ENCODE assay signal across 8 mouse cellular contexts in genomic region chr16:90934193-90934686, GRCm38 (mm10). TPM values are rescaled to one million over a fixed set of nuclear protein-coding genes. Genes with fewer than 3 reads are reported as not detected.
DNase-seq lines count a peak whose midpoint lies in the region; ATAC-seq and TF ChIP-seq lines count a peak whose summit lies in the region.

No protein-coding gene starts in this region.

- no peaks in the 10 kb centered on the region for H3K4me1 ChIP-seq in hindbrain, postnatal 0 days (ENCODE audit: insufficient read depth, low read length)
- no peaks in the 10 kb centered on the region for H3K4me1 ChIP-seq in midbrain, embryonic 14.5 days (ENCODE audit: control insufficient read depth, insufficient read depth, low read length)

- H3K36me3 ChIP-seq in hindbrain, postnatal 0 days (ENCODE audit: insufficient read depth, low read length), result peaks cover 13% of the 10 kb centered on the region; the same call in 1 of the 2 replicates
- H3K36me3 ChIP-seq in midbrain, embryonic 14.5 days (ENCODE audit: control insufficient read depth, insufficient read depth, low read length), result peaks cover 19% of the 10 kb centered on the region

- H3K4me2 ChIP-seq in hindbrain, postnatal 0 days (ENCODE audit: low read depth, low read length), result peak overlapping the region; percentile 79
- peak overlapping the region; percentile 79 for H3K4me2 ChIP-seq in midbrain, embryonic 14.5 days (ENCODE audit: low read length)

- H3K4me3 ChIP-seq in gastrocnemius, adult 2 months, result peak overlapping the region; percentile 99
- H3K4me3 ChIP-seq in hindbrain, postnatal 0 days (ENCODE audit: low read length), result peak overlapping the region; percentile 84
- H3K4me3 ChIP-seq in midbrain, embryonic 14.5 days (replicated peaks; ENCODE audit: low read depth, low read length), result peak overlapping the region; percentile 83

- DNase-seq in thymus, postnatal 14 days, result peak; percentile 64
- DNase-seq in thymus, postnatal 4 days, result no peak
- DNase-seq in c-Kit-negative CD71-positive TER-119-positive erythroid progenitor cells, embryonic 14.5 days (ENCODE audit: low read depth, low spot score), result peak; percentile 30
- peak; percentile 80 for DNase-seq in gastrocnemius, adult 2 months
- DNase-seq in hindbrain, postnatal 0 days (ENCODE audit: low spot score), result peak; percentile 65
- peak; percentile 65 for DNase-seq in liver
- DNase-seq in midbrain, embryonic 14.5 days, result peak; percentile 73
- DNase-seq in testis, postnatal 10 days (ENCODE audit: low spot score), result peak; percentile 76

- no peak for TF ChIP-seq CTCF in gastrocnemius, adult 2 months (IDR thresholded peaks at IDR 0.05)
- TF ChIP-seq CTCF in hindbrain, postnatal 0 days (IDR thresholded peaks at IDR 0.05; ENCODE audit: low read depth), result peak; percentile 33; the same call in 1 of the 2 replicates

- intact Hi-C loops in gastrocnemius, adult 2 months (cut with DNase I), result loop anchor here (2.0 to 5.0 kb wide), 3 partner anchors 102 to 125 kb away; partner anchors contain the start of gene Paxbp1

- H3K27ac ChIP-seq in gastrocnemius, adult 2 months, result peak overlapping the region; percentile 93
- H3K27ac ChIP-seq in hindbrain, postnatal 0 days, result peak overlapping the region; percentile 93
- H3K27ac ChIP-seq in midbrain, embryonic 14.5 days (replicated peaks; ENCODE audit: low read depth, low read length), result peak overlapping the region; percentile 81

- under 1% methylated on average over 38 of the region's 38 CpGs for WGBS in hindbrain, postnatal 0 days
- 1% methylated on average over 38 of the region's 38 CpGs for WGBS in midbrain, embryonic 14.5 days

- H3K9ac ChIP-seq in hindbrain, postnatal 0 days (replicated peaks; ENCODE audit: low read length), result peak overlapping the region; percentile 75
- peak overlapping the region; percentile 80 for H3K9ac ChIP-seq in midbrain, embryonic 14.5 days (replicated peaks; ENCODE audit: low read length)

- H3K9me3 ChIP-seq in hindbrain, postnatal 0 days (ENCODE audit: low read length), result no peaks in the 10 kb centered on the region
- no peaks in the 10 kb centered on the region for H3K9me3 ChIP-seq in midbrain, embryonic 14.5 days (ENCODE audit: control insufficient read depth, low read length)

- peak; percentile 37 for ATAC-seq in hindbrain, postnatal 0 days
- peak; percentile 32 for ATAC-seq in midbrain, embryonic 14.5 days (ENCODE audit: low FRiP score, low TSS enrichment)

- H3K27me3 ChIP-seq in hindbrain, postnatal 0 days (ENCODE audit: insufficient read depth, low read length), result no peaks in the 10 kb centered on the region
- no peaks in the 10 kb centered on the region for H3K27me3 ChIP-seq in midbrain, embryonic 14.5 days (ENCODE audit: control insufficient read depth, insufficient read depth, low read length)

RNA-seq across cellular contexts. Expression of gene Cfap298, which starts 0.7 kb away (rescaled TPM):
- total RNA-seq in gastrocnemius, adult 2 months (2021), result 10 to 100 TPM; 33.1 to 33.8 TPM
- total RNA-seq in hindbrain, postnatal 0 days (2014; rRNA removed), result 12.1 and 16.8 TPM in 2 replicates
- polyA plus RNA-seq in hindbrain, postnatal 0 days (2015; fragmentation: Nextera tagmentation; extraction: Ambion mirVana), result 61.1 and 67.2 TPM in 2 replicates
- polyA plus RNA-seq in midbrain, embryonic 14.5 days (2014; fragmentation: Nextera tagmentation; extraction: Ambion mirVana), result 42.6 and 52.6 TPM in 2 replicates
